Mouse (Mus musculus) heart, embryonic 16.5 days (tissue): ENCODE results near the gene Dse. TPM values are rescaled to one million over a fixed set of nuclear protein-coding genes. Genes with fewer than 3 reads are reported as not detected.
A peak's percentile ranks its signal among the peaks of the same experiment; 100 is the strongest.

Experiments used
- ATAC-seq: fragments of 200-750 bp; cut with Nextera tagmentation; replicated peaks from 2 replicates; pipeline ENCODE4 v1.8.0; 2017; ENCODE audit warnings: moderate number of reproducible peaks; ENCODE audit not compliant: insufficient read depth, low FRiP score; ENCODE audit errors: extremely low read depth
- H3K27ac ChIP-seq: fragments of 300-500 bp; sonication (generic); 2 replicates; pipeline ENCODE4 v1.5.1; 2014; ENCODE audit warnings: mild to moderate bottlenecking, low read length, control low read depth, moderate library complexity
- H3K27me3 ChIP-seq: fragments of 300-500 bp; sonication (generic); 2 replicates; pipeline ENCODE4 v1.6.1; 2014; ENCODE audit warnings: low read length, mixed read lengths; ENCODE audit not compliant: control insufficient read depth, insufficient read depth
- H3K36me3 ChIP-seq: fragments of 300-500 bp; sonication (generic); 2 replicates; pipeline ENCODE4 v1.6.1; 2014; ENCODE audit not compliant: control insufficient read depth, insufficient read depth
- H3K4me1 ChIP-seq: fragments of 300-500 bp; sonication (generic); 2 replicates; pipeline ENCODE4 v1.6.1; 2014; ENCODE audit warnings: low read length, mixed read lengths; ENCODE audit not compliant: control insufficient read depth, insufficient read depth
- H3K4me2 ChIP-seq: fragments of 300-500 bp; sonication (generic); 2 replicates; pipeline ENCODE4 v1.6.1; 2014; ENCODE audit warnings: low read depth, mild to moderate bottlenecking, control low read depth, low read length
- H3K4me3 ChIP-seq: fragments of 300-500 bp; sonication (generic); 2 replicates; pipeline ENCODE4 v1.5.1; 2014; ENCODE audit warnings: mild to moderate bottlenecking, control low read depth, low read length
- H3K9ac ChIP-seq: fragments of 300-500 bp; sonication (generic); 2 replicates; pipeline ENCODE4 v1.6.1; 2014; ENCODE audit warnings: low read length, control low read depth
- H3K9me3 ChIP-seq: fragments of 300-500 bp; sonication (generic); replicated peaks from 2 replicates; pipeline ENCODE4 v1.6.1; 2016; ENCODE audit warnings: low read length; ENCODE audit not compliant: control insufficient read depth
- WGBS: fragments of 180-500 bp; shearing (Covaris S2); extraction: QIAGEN DNeasy Blood & Tissue Kit; methylation state at CpG from one replicate; pipeline ENCODE4 v1.1.7; 2014; 5-methylcytosine and 5-hydroxymethylcytosine counted together
- polyA plus RNA-seq: library from polyadenylated mRNA; unstranded; fragments of >200 nt; fragmentation: Nextera tagmentation; extraction: Ambion mirVana; gene quantifications from 2 replicates; pipeline ENCODE4 v1.2.1, GENCODE M21; 2015

Dse gene
- polyA plus RNA-seq, 1 experiment from 2014 or later, result 12.2 TPM

- Histone ChIP-seq H3K27me3 (no peaks in the 10 kb centered on the region), H3K4me2 (no peak overlapping the region), H3K4me1 (peaks cover 2% of the 10 kb centered on the region; the same call in 1 of the 2 replicates), H3K4me3 (no peak overlapping the region), H3K36me3 (no peaks in the 10 kb centered on the region), H3K27ac (no peak overlapping the region), H3K9me3 (no peaks in the 10 kb centered on the region), H3K9ac (no peak overlapping the region)
- ATAC-seq, result no peak
- 71% methylated on average over 2 of the region's 2 CpGs for WGBS
These were observed 76.2 kb downstream of the Dse start for GRCm38 (mm10) chr10:34131356-34131755.

GRCm38 (mm10) chr10:34128391-34128790 is 79.1 kb downstream of the Dse start:
- Histone ChIP-seq H3K4me3 (no peak overlapping the region), H3K27ac (no peak overlapping the region), H3K9me3 (no peaks in the 10 kb centered on the region), H3K27me3 (no peaks in the 10 kb centered on the region), H3K4me2 (no peak overlapping the region), H3K36me3 (no peaks in the 10 kb centered on the region), H3K9ac (no peak overlapping the region), H3K4me1 (peaks cover 2% of the 10 kb centered on the region; the same call in 1 of the 2 replicates)
- ATAC-seq, result no peak
- WGBS, result 73% methylated on average over 6 of the region's 6 CpGs

GRCm38 (mm10) chr10:34127392-34128378 is 79.8 kb downstream of the Dse start, which contains the start of gene Calhm6:
Calhm6 (minus strand) TSS chr10:34127984.
- Histone ChIP-seq H3K36me3 (no peaks in the 10 kb centered on the region), H3K4me1 (peaks cover 2% of the 10 kb centered on the region; the same call in 1 of the 2 replicates), H3K9me3 (no peaks in the 10 kb centered on the region), H3K27me3 (no peaks in the 10 kb centered on the region), H3K4me3 (peak within 1 kb of the TSS; percentile 62), H3K27ac (no peak within 1 kb of the TSS), H3K4me2 (peak within 1 kb of the TSS; percentile 80), H3K9ac (peak within 1 kb of the TSS; percentile 69)
- WGBS, result 14% methylated on average over 44 of the region's 44 CpGs
- peak; percentile 63 for ATAC-seq

GRCm38 (mm10) chr10:34118421-34118820 is 89.1 kb downstream of the Dse start:
- no peak for ATAC-seq
- H3K27me3 ChIP-seq, result no peaks in the 10 kb centered on the region
- H3K4me3 ChIP-seq, result no peak overlapping the region
- no peak overlapping the region for H3K9ac ChIP-seq
- no peaks in the 10 kb centered on the region for H3K9me3 ChIP-seq
- no peaks in the 10 kb centered on the region for H3K4me1 ChIP-seq
- no peak overlapping the region for H3K27ac ChIP-seq
- H3K36me3 ChIP-seq, result no peaks in the 10 kb centered on the region
- 80% methylated on average over 2 of the region's 2 CpGs for WGBS
- H3K4me2 ChIP-seq, result no peak overlapping the region

GRCm38 (mm10) chr10:34117770-34118169 is 89.7 kb downstream of the Dse start:
- Histone ChIP-seq H3K36me3 (no peaks in the 10 kb centered on the region), H3K9ac (no peak overlapping the region), H3K27ac (no peak overlapping the region), H3K27me3 (no peaks in the 10 kb centered on the region), H3K4me1 (no peaks in the 10 kb centered on the region), H3K4me2 (no peak overlapping the region), H3K9me3 (no peaks in the 10 kb centered on the region), H3K4me3 (no peak overlapping the region)
- ATAC-seq, result no peak

GRCm38 (mm10) chr10:34117131-34117530 is 90.4 kb downstream of the Dse start:
- Histone ChIP-seq H3K36me3 (no peaks in the 10 kb centered on the region), H3K4me3 (no peak overlapping the region), H3K4me1 (no peaks in the 10 kb centered on the region), H3K27me3 (no peaks in the 10 kb centered on the region), H3K4me2 (no peak overlapping the region), H3K9ac (no peak overlapping the region), H3K9me3 (no peaks in the 10 kb centered on the region), H3K27ac (no peak overlapping the region)
- no peak for ATAC-seq
- WGBS, result 45% methylated on average over 3 of the region's 3 CpGs

GRCm38 (mm10) chr10:34111964-34112738 is 95.4 kb downstream of the Dse start:
- no peak; the same call in 1 of the 2 replicates for ATAC-seq
- H3K36me3 ChIP-seq, result no peaks in the 10 kb centered on the region
- H3K4me3 ChIP-seq, result no peak overlapping the region
- H3K9me3 ChIP-seq, result no peaks in the 10 kb centered on the region
- no peaks in the 10 kb centered on the region for H3K4me1 ChIP-seq
- H3K27me3 ChIP-seq, result no peaks in the 10 kb centered on the region
- no peak overlapping the region for H3K27ac ChIP-seq
- no peak overlapping the region for H3K4me2 ChIP-seq
- 61% methylated on average over 4 of the region's 4 CpGs for WGBS
- no peak overlapping the region for H3K9ac ChIP-seq

- no peaks in the 10 kb centered on the region for H3K36me3 ChIP-seq
- H3K4me2 ChIP-seq, result no peak overlapping the region
- no peaks in the 10 kb centered on the region for H3K9me3 ChIP-seq
- no peaks in the 10 kb centered on the region for H3K27me3 ChIP-seq
- H3K4me3 ChIP-seq, result no peak overlapping the region
- H3K9ac ChIP-seq, result no peak overlapping the region
- 61% methylated on average over 13 of the region's 13 CpGs for WGBS
- no peaks in the 10 kb centered on the region for H3K4me1 ChIP-seq
- ATAC-seq, result 0 out of 2 replicates have a peak, but pooled peaks have one; percentile 14
- H3K27ac ChIP-seq, result no peak overlapping the region; the same call in 1 of the 2 replicates
These were observed 96.6 kb downstream of the Dse start for GRCm38 (mm10) chr10:34110863-34111465.
